Mouse (Mus musculus): ENCODE data around the gene Ccer1. TPM values are rescaled to one million over a fixed set of nuclear protein-coding genes. Genes with fewer than 3 reads are reported as not detected.
"Not testable (repeated sequence)": the region's sequence is repeated elsewhere in the genome, so short reads cannot be mapped to it uniquely, and the experiment has no call there.

The Ccer1 gene
- total RNA-seq (2015) (not detected in 2 replicates), total RNA-seq (2017) (not detected in 2 replicates)

DNA sequence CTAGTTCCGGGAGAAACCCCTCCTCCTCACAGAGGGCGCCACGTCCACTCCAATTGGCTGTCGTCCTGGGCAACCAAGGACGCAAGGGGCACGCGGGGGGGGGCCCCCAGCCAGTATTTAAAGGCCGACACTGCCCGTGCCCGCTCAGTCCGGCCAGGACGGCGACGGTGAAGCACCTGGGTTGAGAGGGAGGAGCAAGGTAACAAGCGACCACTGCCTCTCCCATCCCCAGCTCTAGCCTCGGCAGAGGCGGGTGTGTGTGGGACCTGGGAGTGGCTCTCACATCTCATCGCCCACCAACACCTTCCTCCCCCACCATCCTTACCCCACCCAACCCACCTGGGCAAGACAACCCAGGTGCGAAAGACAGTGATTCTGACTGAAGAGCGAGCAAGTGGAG, at the start of gene Ccer1:
Gene Ccer1 (plus strand): TSS at position 147 of the 400 bp plus-strand sequence.
- no peak for ATAC-seq (replicated peaks; ENCODE audit: poor library complexity)

- no peak for ATAC-seq (replicated peaks; ENCODE audit: poor library complexity)
These were observed 49.1 kb upstream of the Ccer1 start, which contains the start of gene Epyc for GRCm38 (mm10) chr10:97643768-97644167. TSS of gene Epyc (plus strand) at chr10:97644068.

- ATAC-seq (replicated peaks; ENCODE audit: poor library complexity): no peak
These were observed 42.5 kb upstream of the Ccer1 start for GRCm38 (mm10) chr10:97650334-97650733.

- no peak for ATAC-seq (replicated peaks; ENCODE audit: poor library complexity)
These were observed 33.4 kb upstream of the Ccer1 start for GRCm38 (mm10) chr10:97659489-97659888.

DNA sequence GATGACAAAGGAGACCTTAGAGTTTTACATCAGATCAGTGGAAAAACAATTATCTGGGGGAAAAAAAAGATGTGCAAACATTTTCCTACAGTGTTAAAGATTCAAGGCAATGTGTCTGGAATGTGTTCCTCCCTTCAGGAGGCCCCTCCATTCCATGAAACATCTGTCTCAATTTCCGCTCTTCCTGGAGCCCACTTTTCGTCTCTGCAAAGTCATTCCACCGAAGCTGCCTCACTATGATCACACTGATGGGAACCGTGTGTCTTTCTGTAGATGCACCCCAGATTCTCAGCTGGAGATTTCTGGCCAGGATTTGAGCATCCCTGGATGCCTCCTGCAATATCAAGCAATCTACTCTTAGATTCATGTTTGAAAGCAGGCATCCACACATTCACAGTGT, 24.2 kb upstream of the Ccer1 start:
- no peak for ATAC-seq (replicated peaks; ENCODE audit: poor library complexity)

- no peak for ATAC-seq (replicated peaks; ENCODE audit: poor library complexity)
These were observed 22.7 kb upstream of the Ccer1 start for GRCm38 (mm10) chr10:97670202-97670601.

DNA sequence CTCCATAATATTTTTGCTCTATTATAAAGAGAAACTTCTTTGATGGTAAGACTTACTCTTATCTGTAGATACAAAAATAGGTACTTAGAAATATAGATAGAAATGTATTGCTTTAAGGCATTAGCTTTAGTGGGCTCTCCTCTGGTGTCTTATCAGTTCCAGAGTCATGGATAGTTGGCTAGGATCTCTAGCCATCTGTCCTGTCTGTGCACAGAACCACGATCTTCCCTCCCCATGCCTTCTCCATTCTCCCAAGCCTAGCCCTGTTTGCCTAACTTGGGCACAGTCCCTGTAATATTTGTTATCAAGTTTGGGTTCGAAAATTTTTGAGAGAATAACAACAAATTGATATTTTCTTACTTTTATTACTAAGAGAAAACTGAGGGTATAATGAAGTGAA, 19.6 kb upstream of the Ccer1 start:
- no peak for ATAC-seq (replicated peaks; ENCODE audit: poor library complexity)

DNA sequence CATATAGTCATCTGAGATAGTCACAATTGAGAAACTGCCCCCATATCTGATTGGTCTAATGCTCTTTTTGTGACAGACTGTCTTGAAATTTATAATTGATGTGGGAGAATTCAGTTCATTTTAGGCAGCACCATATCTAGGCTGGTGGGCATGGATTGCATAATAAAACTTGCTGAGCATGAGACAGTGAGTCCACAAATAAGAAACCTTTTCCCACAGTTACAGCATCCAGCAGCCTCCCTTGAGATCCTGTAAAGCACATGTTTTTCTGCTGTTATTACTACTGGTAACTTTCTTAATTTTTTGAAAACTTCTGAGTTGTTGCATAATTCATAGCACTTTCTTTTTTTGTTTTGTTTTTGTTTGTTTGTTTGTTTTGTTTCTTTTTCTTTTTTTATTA, 9.9 kb upstream of the Ccer1 start:
- ATAC-seq (replicated peaks; ENCODE audit: poor library complexity): no peak

- no peak for ATAC-seq (replicated peaks; ENCODE audit: poor library complexity)
These were observed 5.7 kb upstream of the Ccer1 start for GRCm38 (mm10) chr10:97687198-97687597.

DNA sequence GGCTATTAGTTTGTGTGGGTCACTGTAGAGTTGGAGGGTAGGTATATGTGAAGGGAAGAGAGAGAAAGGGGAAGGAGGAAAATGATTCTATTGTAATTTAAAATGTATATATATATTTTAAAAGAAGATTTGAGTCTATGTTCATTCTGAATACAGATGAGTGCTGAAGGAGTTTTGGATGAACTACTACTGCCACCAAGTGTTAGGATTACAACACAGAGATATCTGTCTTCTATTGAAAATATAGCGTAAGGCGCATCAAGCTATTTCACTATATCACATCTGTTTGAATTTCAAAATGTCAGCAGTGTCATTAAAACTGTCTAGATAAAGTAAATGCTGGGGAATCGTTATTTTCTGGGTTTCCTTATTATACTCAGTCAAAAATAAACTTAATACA, 3.4 kb upstream of the Ccer1 start:
- ATAC-seq (replicated peaks; ENCODE audit: poor library complexity): no peak

DNA sequence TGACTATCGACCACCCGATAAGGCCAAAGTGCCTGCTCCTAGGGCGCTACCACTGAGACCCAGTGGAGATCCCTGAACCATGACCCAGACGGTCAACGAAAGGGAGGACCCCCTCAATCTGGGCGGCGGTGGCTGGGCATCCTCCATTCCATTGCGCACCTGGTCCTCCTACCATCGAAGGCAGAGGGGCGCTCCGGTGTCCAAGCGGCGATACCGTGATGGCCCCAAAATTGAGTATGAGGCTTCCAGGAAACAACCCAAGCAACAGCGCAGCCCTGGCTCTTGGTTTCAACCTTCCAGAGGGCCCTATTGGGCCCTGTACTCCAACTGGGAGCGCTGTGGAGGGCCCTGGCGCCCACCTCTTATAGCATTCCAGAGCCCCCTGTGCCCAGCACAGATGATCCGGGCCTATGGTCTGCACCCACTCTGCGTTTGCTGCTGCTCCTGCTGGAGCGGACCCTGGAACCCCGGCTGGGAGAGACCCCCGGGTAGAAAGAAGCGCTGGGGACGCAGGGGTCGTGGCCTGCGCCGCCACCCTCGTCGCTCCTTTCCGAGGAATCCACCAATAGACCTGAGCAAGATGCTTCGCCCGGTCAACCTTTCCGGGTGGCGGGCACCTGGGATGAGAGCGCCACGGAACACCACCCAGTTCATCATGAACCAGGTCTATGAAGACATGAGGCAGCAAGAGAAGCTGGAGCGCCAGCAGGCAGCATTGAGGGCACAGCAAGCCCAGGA, 708 bp downstream of the Ccer1 start:
- no peak for ATAC-seq (replicated peaks; ENCODE audit: poor library complexity)

DNA sequence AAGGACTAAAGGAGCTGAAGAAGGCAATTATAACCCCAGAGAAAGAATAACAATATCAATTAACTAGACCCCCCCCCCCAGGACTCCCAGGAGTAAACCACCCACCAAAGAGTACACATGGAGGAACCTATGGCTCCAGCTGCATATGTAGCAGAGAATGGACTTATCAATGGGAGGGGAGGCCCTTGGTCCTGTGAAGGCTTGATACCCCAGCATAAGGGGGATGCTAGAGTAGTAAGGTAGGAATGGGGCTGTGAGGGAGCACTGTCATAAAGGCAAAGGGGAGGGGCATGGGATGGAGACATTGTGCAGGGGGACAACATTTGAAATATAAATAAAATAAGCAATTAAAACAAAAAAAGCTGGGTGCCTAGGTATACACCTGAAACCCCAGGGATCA, 9.5 kb downstream of the Ccer1 start:
- no peak for ATAC-seq (replicated peaks; ENCODE audit: poor library complexity)

- ATAC-seq (replicated peaks; ENCODE audit: poor library complexity): peak; percentile 83
These were observed 11.7 kb downstream of the Ccer1 start for GRCm38 (mm10) chr10:97704562-97704961.

DNA sequence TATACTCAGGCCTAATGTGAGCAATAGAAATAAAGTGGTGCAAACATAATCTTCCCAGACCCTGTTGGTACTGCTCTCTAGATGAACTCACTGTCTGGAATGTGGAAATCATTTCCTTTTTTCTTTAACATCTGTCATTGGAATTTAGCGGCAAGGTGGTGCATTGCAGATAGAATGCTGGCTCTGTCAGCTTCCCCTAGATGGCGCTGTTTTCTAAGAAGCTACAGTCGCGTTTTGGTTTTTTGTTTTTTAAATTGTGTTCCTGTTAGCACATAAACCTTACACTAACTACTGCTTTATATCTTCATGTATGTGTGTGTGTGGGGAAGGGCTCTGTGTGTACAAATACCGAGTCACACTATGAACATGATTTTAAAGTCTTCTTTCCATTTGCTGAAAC, 19.8 kb downstream of the Ccer1 start:
- ATAC-seq (replicated peaks; ENCODE audit: poor library complexity): peak; percentile 96

DNA sequence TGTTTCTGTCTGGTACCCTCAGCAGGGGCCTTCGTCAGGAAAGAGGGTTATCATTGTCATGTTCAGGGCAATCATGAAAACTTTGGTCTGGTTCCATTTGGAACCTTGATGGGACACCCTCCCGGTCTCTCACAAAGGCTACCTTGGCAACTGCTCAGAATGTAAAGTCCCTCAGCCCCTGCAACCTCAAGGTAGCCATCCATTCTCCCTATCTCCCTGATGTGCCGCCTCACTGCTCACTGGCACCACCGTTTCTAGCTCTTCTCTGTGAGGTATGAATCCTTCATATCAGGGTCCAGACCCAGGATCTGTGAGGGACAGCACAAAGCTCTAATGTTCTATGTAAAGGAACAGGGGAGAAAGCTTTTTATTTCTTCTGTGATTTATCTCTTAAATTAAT, 21.7 kb downstream of the Ccer1 start:
- no peak for ATAC-seq (replicated peaks; ENCODE audit: poor library complexity)

GRCm38 (mm10) chr10:97715289-97715906, 22.5 kb downstream of the Ccer1 start:
- no peak for ATAC-seq (replicated peaks; ENCODE audit: poor library complexity)

DNA sequence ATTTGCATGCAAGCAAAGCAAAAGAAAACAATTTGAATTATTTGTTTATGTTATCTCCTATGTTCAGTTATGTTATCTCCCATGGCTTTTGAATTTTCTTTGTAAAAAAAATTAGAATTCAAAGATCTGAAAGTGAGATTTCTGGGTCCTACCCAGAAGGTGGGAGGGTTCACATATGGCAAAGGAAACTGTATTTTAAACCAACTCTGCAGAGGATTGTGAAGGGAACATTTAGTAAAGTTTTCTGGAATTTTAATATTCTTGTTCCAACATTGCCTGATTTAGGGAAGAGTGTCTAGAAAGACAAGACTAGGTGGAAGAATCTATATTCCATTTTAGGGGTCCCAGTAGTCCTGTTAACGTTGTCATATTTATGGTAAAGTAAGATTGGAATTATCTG, 24.4 kb downstream of the Ccer1 start:
- no peak for ATAC-seq (replicated peaks; ENCODE audit: poor library complexity)

DNA sequence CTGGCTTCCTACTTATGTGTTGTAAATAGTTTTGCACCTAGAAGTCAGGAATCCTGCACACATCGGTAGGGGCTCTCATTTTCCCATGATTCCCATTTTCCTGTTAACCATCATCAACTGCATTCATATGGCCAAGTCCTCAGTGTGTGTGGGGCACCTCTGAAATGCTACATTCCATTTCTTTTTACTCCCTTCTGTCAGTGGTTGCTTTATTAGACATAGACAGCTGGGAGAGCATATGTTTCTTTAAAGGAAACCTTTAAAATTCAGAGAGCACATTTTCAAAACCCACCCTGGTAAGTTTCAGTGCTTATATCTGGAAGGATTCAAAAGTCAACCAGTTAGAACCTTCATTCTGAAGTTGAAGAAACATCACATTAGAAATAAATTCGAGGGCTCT, 25.2 kb downstream of the Ccer1 start:
- ATAC-seq (replicated peaks; ENCODE audit: poor library complexity): no peak

DNA sequence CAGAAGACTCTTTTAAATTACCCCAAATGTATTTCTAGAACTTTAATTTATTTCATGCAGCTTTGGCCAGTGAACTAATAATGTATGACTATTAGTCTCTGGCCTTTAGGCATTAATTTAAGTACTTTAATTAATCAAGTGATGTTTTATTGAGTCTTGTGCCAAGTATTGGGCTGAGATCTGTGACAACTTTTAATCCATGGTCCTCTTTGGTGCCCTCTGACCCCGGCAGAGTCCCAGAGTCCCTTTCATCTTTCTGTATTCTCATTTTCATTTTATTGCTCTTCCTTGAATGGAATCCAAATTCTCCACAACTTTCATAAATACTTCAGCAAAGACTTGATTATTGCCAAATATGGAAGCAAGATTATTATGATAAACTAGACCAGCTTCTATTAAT, 27.8 kb downstream of the Ccer1 start:
- ATAC-seq (replicated peaks; ENCODE audit: poor library complexity): no peak

DNA sequence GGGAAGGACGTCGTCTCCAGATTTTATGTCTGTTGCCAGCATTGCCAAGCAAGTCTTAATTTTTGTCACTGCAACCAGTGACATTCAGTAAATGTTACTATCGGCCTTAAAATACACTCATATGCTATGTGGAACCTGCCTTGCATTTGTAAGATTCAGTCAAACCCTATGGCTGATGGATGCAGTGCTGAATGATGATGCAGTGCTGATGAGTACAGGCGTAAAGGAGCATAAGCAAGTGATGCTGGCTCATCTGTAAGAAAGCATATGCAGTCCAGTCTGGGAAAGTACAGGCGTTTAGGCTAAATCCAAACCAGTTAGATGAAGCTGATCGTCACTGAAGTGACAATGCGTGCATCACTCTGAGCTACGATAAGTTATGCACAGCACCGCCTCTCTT, 29.9 kb downstream of the Ccer1 start:
- no peak for ATAC-seq (replicated peaks; ENCODE audit: poor library complexity)

DNA sequence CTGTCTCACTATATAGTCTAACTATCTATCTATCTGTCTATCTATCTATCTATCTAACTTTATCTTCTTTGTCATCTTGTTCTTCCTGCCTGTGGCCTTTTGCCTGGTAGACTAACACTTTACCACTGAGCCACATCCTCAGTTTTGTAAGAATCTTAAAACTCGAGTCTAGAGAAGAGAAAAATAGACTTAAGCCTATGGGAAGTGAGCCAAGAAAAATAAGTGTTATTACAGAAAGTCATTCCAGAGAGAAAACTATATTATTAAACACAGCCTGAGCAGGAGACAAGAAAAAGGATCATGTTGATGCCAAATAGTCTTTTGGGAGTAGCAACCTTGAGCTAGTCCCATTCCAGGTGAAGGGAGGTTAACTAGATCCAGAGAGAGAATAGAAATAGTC, 33.1 kb downstream of the Ccer1 start:
- no peak for ATAC-seq (replicated peaks; ENCODE audit: poor library complexity)

DNA sequence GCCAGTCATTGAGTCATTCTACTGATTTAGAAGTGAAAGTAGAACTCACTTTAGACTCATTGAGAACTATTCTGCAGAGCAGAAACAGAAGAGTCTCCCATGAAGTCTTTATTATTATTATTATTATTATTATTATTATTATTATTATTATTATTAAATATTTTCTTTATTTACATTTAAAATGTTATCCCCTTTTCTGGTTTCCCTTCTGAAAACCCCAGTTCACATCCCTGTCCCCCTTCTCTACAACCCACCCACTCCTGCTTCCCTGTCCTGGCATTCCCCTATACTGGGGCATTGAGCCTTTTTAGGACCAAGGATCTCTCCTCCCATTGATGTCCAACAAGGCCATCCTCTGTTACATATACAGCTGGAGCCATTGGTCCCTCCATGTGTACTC, 33.8 kb downstream of the Ccer1 start, which contains the start of gene C030005K15Rik:
Gene C030005K15Rik (minus strand): TSS at position 101 of the 400 bp plus-strand sequence.
- not testable (repeated sequence) for ATAC-seq (replicated peaks; ENCODE audit: poor library complexity)

Data from megakaryocyte progenitor cell, adult 5-6 weeks (primary cell).